In genomic region chr1:43211274-43211673, GRCm38 (mm10) we compare ENCODE assay signal across 14 mouse cellular contexts.
"Had no signal": no experiment of that assay in that cellular context is flagged by ENCODE, and none has a peak within 500 bp of the region (broad histone marks: within the 10 kb centered on the region; RNA-seq: fewer than 3 reads in every experiment).

No protein-coding gene starts in this region.

- DNase-seq: kidney, adult 2 months; kidney, postnatal 14 days; lung, embryonic 14.5 days; lung, postnatal 36 days; midbrain, embryonic 14.5 days; retina, postnatal 1 day; right cerebral cortex, postnatal 4 days had no signal

- H3K27ac ChIP-seq: kidney, embryonic 15.5 days; left cerebral cortex, adult 2 months; limb, embryonic 15.5 days; liver, embryonic 12.5 days; midbrain, embryonic 10.5 days; neural tube, embryonic 13.5 days; stomach, embryonic 15.5 days had no signal

- H3K9me3 ChIP-seq: kidney, embryonic 15.5 days; limb, embryonic 15.5 days; liver, embryonic 12.5 days; midbrain, embryonic 10.5 days; neural tube, embryonic 13.5 days; stomach, embryonic 15.5 days had no signal

- H3K4me1 ChIP-seq: liver, embryonic 12.5 days; midbrain, embryonic 10.5 days; neural tube, embryonic 13.5 days; stomach, embryonic 15.5 days had no signal

- H3K4me3 ChIP-seq: kidney, embryonic 15.5 days; left cerebral cortex, adult 2 months; limb, embryonic 15.5 days; liver, embryonic 12.5 days; midbrain, embryonic 10.5 days; neural tube, embryonic 13.5 days; stomach, embryonic 15.5 days had no signal

- H3K4me2 ChIP-seq: kidney, embryonic 15.5 days; limb, embryonic 15.5 days; liver, embryonic 12.5 days; lung, embryonic 14.5 days; neural tube, embryonic 13.5 days; stomach, embryonic 15.5 days had no signal

- H3K36me3 ChIP-seq: kidney, embryonic 15.5 days; limb, embryonic 15.5 days; liver, embryonic 12.5 days; midbrain, embryonic 10.5 days; neural tube, embryonic 13.5 days; stomach, embryonic 15.5 days had no signal

- H3K27me3 ChIP-seq: kidney, embryonic 15.5 days; limb, embryonic 15.5 days; liver, embryonic 12.5 days; neural tube, embryonic 13.5 days; stomach, embryonic 15.5 days had no signal

- H3K9ac ChIP-seq: kidney, embryonic 15.5 days; limb, embryonic 15.5 days; liver, embryonic 12.5 days; lung, embryonic 14.5 days; neural tube, embryonic 13.5 days; stomach, embryonic 15.5 days had no signal

- ATAC-seq: liver, embryonic 12.5 days had no signal
